Mouse (Mus musculus) E14TG2a.4 (cell line): ENCODE measurements around the gene Gm20388.
A peak's percentile ranks its signal among the peaks of the same experiment; 100 is the strongest.

Experiments used
- H3K27me3 ChIP-seq: 2 replicates; pipeline ENCODE4 v1.6.1; 2014; ENCODE audit warnings: low read length, control low read depth; ENCODE audit not compliant: insufficient read depth
- H3K36me3 ChIP-seq: 2 replicates; pipeline ENCODE4 v1.6.1; 2014; ENCODE audit warnings: low read length, control low read depth; ENCODE audit not compliant: insufficient read depth
- H3K4me1 ChIP-seq: replicated peaks from 2 replicates; pipeline ENCODE4 v1.6.1; 2014; ENCODE audit warnings: low read depth, low read length, control low read depth
- H3K4me3 ChIP-seq: replicated peaks from 2 replicates; pipeline ENCODE4 v1.5.1; 2014; ENCODE audit warnings: mild to moderate bottlenecking, low read length
- H3K9me3 ChIP-seq: 2 replicates; pipeline ENCODE4 v1.6.1; 2014; ENCODE audit warnings: low read length, control low read depth
- CTCF ChIP-seq: conservative IDR thresholded peaks from 2 replicates; pipeline ENCODE4 v1.5.1; 2014; ENCODE audit warnings: low read length
- NANOG ChIP-seq: IDR thresholded peaks from 2 replicates; pipeline ENCODE4 v1.6.1; 2014; ENCODE audit warnings: borderline replicate concordance, low read length, mixed read lengths
- POU5F1 ChIP-seq: IDR thresholded peaks from 2 replicates; pipeline ENCODE4 v1.6.1; 2014; ENCODE audit warnings: low read length, borderline replicate concordance

The Gm20388 gene

DNA sequence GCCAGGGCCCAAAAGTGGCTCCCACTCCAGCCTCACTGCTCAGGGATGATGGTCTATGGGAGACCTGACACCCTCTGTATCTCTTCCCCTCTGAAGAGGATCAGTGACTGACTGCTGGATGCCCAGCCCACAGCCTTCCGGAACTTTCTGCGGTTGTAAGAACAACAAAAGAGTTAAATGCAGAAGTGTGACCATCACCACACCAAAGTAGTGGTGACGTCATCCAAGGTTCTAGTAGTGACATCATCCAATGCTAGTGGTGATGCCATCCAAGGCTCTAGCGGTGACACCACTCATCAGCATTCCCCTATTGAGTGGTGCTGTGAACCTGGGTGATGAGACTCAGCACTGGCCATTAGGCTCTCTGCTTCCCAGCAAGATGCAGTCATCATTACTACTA, 978.5 kb downstream of the Gm20388 start:
- TF ChIP-seq NANOG: no peak
- no peak for TF ChIP-seq POU5F1
- TF ChIP-seq CTCF: no peak
- Histone ChIP-seq H3K9me3 (no peaks in the 10 kb centered on the region), H3K27me3 (peaks cover 85% of the 10 kb centered on the region), H3K36me3 (no peaks in the 10 kb centered on the region), H3K4me1 (peaks cover 29% of the 10 kb centered on the region), H3K4me3 (no peak overlapping the region)

DNA sequence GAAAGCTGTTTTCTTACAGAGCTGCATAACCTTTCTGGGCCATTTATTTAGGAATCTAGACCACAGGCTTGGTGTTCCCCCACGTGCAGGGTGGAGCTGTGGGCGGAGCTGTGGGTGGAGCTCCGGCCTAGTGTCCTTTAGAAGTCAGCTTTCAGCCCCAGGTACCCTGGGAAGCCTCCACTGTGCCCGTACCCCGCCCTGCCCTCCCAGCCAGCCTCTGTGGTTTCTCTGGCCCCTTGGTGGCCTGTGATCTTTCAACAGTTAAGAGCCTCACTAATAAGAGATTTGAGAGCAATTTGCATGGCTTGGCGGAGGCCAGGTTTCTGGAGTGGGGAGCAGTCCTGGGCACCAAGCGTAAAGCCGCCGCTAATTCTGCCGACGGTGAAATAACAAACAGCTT, 979.4 kb downstream of the Gm20388 start:
- H3K4me1 ChIP-seq: peaks cover 29% of the 10 kb centered on the region
- H3K36me3 ChIP-seq: no peaks in the 10 kb centered on the region
- TF ChIP-seq NANOG (no peak), POU5F1 (no peak), CTCF (no peak)
- H3K27me3 ChIP-seq: peaks cover 86% of the 10 kb centered on the region
- no peaks in the 10 kb centered on the region for H3K9me3 ChIP-seq
- H3K4me3 ChIP-seq: no peak overlapping the region

GRCm38 (mm10) chr8:120895009-120895408, 984.4 kb downstream of the Gm20388 start:
- no peak for TF ChIP-seq CTCF
- no peak for TF ChIP-seq POU5F1
- no peak for TF ChIP-seq NANOG
- Histone ChIP-seq H3K9me3 (no peaks in the 10 kb centered on the region), H3K4me1 (peaks cover 16% of the 10 kb centered on the region), H3K4me3 (no peak overlapping the region), H3K36me3 (no peaks in the 10 kb centered on the region), H3K27me3 (peaks cover 65% of the 10 kb centered on the region)

- Histone ChIP-seq H3K9me3 (no peaks in the 10 kb centered on the region), H3K36me3 (no peaks in the 10 kb centered on the region), H3K4me1 (peaks cover 12% of the 10 kb centered on the region), H3K4me3 (no peak overlapping the region), H3K27me3 (peaks cover 65% of the 10 kb centered on the region)
- TF ChIP-seq NANOG: no peak
- TF ChIP-seq POU5F1: no peak
- no peak for TF ChIP-seq CTCF
Measured at GRCm38 (mm10) chr8:120895600-120895999, 985.0 kb downstream of the Gm20388 start.

- Histone ChIP-seq H3K36me3 (no peaks in the 10 kb centered on the region), H3K4me3 (no peak overlapping the region), H3K27me3 (peaks cover 67% of the 10 kb centered on the region), H3K4me1 (peaks cover 10% of the 10 kb centered on the region), H3K9me3 (no peaks in the 10 kb centered on the region)
- TF ChIP-seq POU5F1: no peak
- no peak for TF ChIP-seq NANOG
- TF ChIP-seq CTCF: no peak
Measured at GRCm38 (mm10) chr8:120896203-120896602, 985.6 kb downstream of the Gm20388 start.

DNA sequence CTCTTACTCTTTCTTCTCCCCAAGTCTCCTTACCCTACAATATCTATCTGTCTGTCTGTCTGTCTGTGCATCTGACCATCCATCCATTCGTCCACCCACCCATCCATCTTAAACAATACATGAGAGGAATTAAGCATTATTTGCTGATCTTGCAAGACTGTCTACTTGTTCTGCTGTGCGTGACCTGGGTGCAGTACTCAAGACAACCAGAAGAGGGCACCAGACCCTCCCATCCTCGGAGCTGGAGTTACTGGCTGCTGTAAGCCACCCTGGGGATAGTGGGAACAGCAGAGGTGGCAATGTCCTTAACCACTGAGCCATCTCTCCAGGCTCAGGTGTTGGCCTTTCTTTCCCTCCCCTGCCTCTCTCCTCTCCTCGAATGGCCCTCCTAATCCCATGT, 987.4 kb downstream of the Gm20388 start:
- no peaks in the 10 kb centered on the region for H3K36me3 ChIP-seq
- no peak overlapping the region for H3K4me3 ChIP-seq
- TF ChIP-seq CTCF (peak; percentile 99), NANOG (no peak)
- H3K4me1 ChIP-seq: peaks cover 3% of the 10 kb centered on the region; the same call in 1 of the 2 replicates
- no peaks in the 10 kb centered on the region for H3K9me3 ChIP-seq
- H3K27me3 ChIP-seq: peaks cover 72% of the 10 kb centered on the region

DNA sequence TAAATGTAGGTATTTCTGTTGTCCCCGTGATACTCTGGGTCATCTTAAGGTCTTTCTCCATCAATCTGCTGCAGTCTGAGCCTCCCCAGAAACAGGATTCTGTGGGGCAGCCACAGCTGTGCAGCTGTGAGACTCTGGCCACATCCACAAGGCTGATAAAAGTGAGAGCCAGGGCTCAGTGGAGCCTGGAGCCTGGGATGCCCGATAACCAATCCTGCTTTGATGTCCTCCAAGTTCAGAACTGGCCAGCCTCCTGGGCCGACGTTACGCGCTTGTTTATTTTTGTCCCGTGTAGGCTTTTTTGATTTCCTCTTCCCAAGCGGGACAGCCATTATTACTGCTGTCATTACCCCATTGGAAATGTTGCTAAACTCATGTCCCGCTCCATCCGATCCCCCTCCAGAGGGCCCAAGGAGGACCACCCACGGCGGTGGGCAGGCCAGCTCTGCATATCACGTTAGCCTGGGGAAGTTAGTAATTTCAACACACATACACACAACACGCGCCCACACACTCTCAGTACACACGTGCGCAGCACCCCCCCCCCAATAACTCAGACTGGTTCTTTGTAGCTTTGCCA, 988.3 kb downstream of the Gm20388 start:
- H3K4me3 ChIP-seq: no peak overlapping the region
- TF ChIP-seq CTCF (no peak), POU5F1 (no peak), NANOG (no peak)
- no peaks in the 10 kb centered on the region for H3K36me3 ChIP-seq
- H3K9me3 ChIP-seq: no peaks in the 10 kb centered on the region
- peaks cover 63% of the 10 kb centered on the region for H3K27me3 ChIP-seq
- H3K4me1 ChIP-seq: peaks cover 3% of the 10 kb centered on the region; the same call in 1 of the 2 replicates

DNA sequence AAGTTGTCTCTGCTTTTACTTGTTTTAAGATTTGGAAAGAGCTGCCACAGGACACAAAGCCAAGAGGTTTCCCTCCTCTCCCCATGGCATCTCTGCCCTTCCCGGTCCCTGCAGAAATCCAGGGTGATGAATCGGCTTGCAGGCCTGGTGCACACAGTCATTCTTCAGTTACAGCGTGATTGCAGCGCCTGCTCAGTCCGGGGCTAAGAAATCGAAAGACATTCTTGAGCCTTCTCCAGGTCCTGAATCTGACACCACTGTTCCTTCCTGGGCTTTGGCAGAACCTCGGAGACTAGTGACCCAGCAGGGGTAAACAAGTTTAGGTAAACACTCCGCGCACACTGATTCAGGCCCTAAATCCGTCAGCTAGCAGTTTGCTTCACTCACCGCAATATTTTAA, 991.7 kb downstream of the Gm20388 start:
- H3K9me3 ChIP-seq: peaks cover 4% of the 10 kb centered on the region; the same call in 1 of the 2 replicates
- no peaks in the 10 kb centered on the region; the same call in 1 of the 2 replicates for H3K4me1 ChIP-seq
- no peaks in the 10 kb centered on the region for H3K36me3 ChIP-seq
- peaks cover 39% of the 10 kb centered on the region for H3K27me3 ChIP-seq
- TF ChIP-seq POU5F1 (no peak), NANOG (no peak), CTCF (no peak)
- no peak overlapping the region for H3K4me3 ChIP-seq

DNA sequence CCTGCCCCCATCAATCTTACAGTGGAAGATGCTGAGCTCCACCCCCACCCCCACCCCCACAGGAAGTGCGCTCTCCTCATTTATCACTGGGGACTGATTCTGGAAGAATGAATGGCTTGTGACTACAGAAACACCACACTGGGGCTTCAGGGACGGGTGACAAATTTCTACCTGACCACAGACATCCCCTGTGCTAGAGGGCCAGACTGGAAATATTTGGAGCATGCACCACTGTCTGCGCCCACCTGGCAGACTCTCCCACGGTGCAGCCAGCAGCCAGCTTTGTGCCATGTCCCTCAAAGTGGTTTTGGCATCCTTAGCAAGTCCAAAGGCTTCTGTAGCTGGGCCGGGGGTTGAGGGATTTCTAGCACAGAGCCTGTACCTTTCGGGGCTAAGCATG, 997.0 kb downstream of the Gm20388 start:
- H3K27me3 ChIP-seq: peaks cover 19% of the 10 kb centered on the region; the same call in 1 of the 2 replicates
- TF ChIP-seq POU5F1 (no peak), NANOG (no peak), CTCF (no peak)
- peaks cover 4% of the 10 kb centered on the region; the same call in 1 of the 2 replicates for H3K9me3 ChIP-seq
- H3K4me1 ChIP-seq: no peaks in the 10 kb centered on the region
- H3K36me3 ChIP-seq: no peaks in the 10 kb centered on the region
- H3K4me3 ChIP-seq: no peak overlapping the region
